Mouse (Mus musculus): ENCODE data around the gene Grin2a. TPM values are rescaled to one million over a fixed set of nuclear protein-coding genes. Genes with fewer than 3 reads are reported as not detected.

The Grin2a gene
- 0.04 TPM in 1 of 2 replicates, not detected in the other for polyA plus RNA-seq (2012; rRNA removed)

DNA sequence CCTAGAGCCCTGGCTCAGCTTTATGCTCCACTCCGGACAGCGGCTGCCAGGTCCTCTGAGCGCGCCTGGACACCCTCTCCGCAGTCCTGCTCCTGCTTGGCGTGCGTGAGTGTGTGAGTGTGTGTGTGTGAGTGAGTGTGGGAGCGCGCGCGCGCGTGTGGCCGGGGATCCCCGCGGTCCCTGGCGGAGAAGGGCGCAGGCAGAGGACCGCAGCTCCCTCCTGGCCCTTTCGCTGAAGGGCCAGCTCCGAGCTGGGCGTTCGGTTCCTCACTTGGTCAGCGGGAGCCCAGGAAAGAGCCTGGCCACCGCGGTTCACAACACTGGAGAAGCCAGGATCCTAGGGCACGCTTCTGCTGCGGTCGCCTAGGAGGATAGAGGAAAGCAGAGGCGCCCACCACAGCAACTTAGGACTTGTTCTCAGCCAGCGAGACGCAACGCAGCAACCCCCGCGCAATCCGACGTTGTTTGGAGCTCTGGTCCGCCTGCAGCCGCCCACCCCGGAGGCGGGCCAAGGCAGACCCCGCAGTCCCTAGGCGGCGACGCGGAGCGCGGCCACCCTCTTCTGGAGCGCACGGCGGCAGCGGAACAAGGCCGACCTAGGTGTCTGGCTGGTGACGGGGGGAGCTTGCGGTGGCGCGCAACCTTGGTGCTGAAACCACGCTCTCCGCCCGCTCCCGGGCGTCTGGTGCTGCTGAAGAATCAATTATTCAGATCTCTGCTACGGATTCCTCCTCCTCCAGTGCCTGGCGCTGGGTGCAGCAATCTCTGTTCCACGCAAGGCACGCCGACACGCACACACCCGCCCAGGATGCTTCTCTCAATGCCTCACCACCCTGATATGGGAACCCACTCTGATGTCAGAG lies at the start of gene Grin2a:
Grin2a (minus strand) TSS at position 610 of the 863 bp plus-strand sequence.
- no peak within 1 kb of the TSS for H3K27ac ChIP-seq (ENCODE audit: insufficient read depth, low read length)
- no peak within 1 kb of the TSS for H3K4me3 ChIP-seq (ENCODE audit: extremely low read depth, insufficient read depth, insufficient read length)
- H3K27me3 ChIP-seq (ENCODE audit: control insufficient read depth, insufficient read depth, low read length) = no peaks in the 10 kb centered on the region
- no peaks in the 10 kb centered on the region for H3K4me1 ChIP-seq (ENCODE audit: control insufficient read depth, insufficient read depth, insufficient read length)
- TF ChIP-seq CTCF (IDR thresholded peaks at IDR 0.05; ENCODE audit: extremely low read depth, insufficient read depth, insufficient read length, insufficient replicate concordance) (no peak), POLR2A (IDR thresholded peaks at IDR 0.05; ENCODE audit: low read depth, low read length) (no peak)
- no peaks in the 10 kb centered on the region for H3K36me3 ChIP-seq (ENCODE audit: control insufficient read depth, insufficient read depth, low read length)
- 6% methylated on average over 69 of the region's 69 CpGs for WGBS
- no peak for DNase-seq (ENCODE audit: low read depth in 1 of 2, low spot score in 2 of 2)

DNA sequence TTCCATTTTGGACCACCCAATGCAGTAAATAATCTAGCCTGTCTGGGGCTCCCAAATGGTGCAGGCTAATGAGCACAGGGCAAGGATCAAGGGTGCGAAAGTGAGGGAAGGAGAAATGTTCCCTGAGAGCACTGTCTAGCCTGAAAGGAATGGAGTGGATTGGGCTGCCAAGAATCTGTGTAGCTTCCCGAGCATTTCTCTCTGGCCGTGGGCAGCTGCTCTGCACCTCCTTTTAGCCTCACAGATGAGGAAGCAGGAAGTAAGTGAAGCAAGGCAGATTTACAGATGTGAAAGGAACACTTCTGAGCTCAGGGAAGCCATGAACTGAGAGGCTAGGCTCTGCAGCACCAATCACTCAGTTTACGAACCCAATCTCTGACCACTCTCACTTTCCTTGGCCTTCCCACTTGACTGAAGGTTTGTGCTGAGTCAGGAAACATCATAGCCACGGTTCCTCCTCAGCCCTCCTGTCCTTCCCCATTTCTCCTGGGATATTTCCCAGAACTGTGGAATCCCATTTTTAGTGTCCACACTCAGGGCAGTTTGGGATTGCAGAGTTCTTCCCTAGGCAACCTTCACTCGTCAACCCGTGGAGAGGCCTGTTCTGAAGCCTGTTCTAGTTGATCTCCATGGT lies 40.3 kb upstream of the Grin2a start:
- Histone ChIP-seq H3K27me3 (ENCODE audit: control insufficient read depth, insufficient read depth, low read length) (no peaks in the 10 kb centered on the region), H3K27ac (ENCODE audit: insufficient read depth, low read length) (no peak overlapping the region), H3K36me3 (ENCODE audit: control insufficient read depth, insufficient read depth, low read length) (no peaks in the 10 kb centered on the region), H3K4me3 (ENCODE audit: extremely low read depth, insufficient read depth, insufficient read length) (no peak overlapping the region), H3K4me1 (ENCODE audit: control insufficient read depth, insufficient read depth, insufficient read length) (no peaks in the 10 kb centered on the region)
- no peak for DNase-seq (ENCODE audit: low read depth in 1 of 2, low spot score in 2 of 2)
- TF ChIP-seq CTCF (IDR thresholded peaks at IDR 0.05; ENCODE audit: extremely low read depth, insufficient read depth, insufficient read length, insufficient replicate concordance) (no peak), POLR2A (IDR thresholded peaks at IDR 0.05; ENCODE audit: low read depth, low read length) (no peak)
- WGBS = 65% methylated on average over 7 of the region's 7 CpGs

DNA sequence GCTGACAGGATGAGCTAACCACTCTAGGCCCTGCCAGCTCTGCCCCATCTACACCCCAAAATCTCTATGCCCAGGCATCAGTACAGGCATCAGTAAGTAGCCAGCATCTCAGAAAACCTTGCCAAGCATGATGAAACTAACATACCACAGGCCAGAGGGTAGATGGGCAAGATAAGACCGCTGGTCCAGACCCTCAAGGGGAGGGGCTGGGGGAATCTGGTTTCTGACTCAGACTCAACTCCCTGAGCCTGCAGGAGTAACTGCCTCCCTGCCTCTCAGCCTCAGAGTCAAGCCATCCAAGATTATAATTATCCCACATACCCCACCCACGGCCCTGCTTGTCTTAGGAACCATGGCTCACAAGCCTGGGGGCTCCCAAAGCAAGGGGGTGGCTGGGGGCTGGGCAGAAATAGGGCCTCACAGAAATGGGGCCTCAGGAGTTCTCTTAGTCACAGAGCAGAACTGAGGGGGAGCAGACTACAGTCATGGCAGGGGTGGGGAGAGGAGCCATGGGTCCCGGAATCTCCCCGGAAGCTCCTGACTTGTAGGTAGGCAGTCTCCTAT lies 38.1 kb upstream of the Grin2a start:
- DNase-seq (ENCODE audit: low read depth in 1 of 2, low spot score in 2 of 2) = no peak
- H3K4me1 ChIP-seq (ENCODE audit: control insufficient read depth, insufficient read depth, insufficient read length) = no peaks in the 10 kb centered on the region
- no peaks in the 10 kb centered on the region for H3K36me3 ChIP-seq (ENCODE audit: control insufficient read depth, insufficient read depth, low read length)
- no peak overlapping the region for H3K4me3 ChIP-seq (ENCODE audit: extremely low read depth, insufficient read depth, insufficient read length)
- H3K27ac ChIP-seq (ENCODE audit: insufficient read depth, low read length) = no peak overlapping the region
- no peaks in the 10 kb centered on the region for H3K27me3 ChIP-seq (ENCODE audit: control insufficient read depth, insufficient read depth, low read length)
- WGBS = 79% methylated on average over 4 of the region's 4 CpGs
- TF ChIP-seq CTCF (IDR thresholded peaks at IDR 0.05; ENCODE audit: extremely low read depth, insufficient read depth, insufficient read length, insufficient replicate concordance) (no peak), POLR2A (IDR thresholded peaks at IDR 0.05; ENCODE audit: low read depth, low read length) (no peak)

DNA sequence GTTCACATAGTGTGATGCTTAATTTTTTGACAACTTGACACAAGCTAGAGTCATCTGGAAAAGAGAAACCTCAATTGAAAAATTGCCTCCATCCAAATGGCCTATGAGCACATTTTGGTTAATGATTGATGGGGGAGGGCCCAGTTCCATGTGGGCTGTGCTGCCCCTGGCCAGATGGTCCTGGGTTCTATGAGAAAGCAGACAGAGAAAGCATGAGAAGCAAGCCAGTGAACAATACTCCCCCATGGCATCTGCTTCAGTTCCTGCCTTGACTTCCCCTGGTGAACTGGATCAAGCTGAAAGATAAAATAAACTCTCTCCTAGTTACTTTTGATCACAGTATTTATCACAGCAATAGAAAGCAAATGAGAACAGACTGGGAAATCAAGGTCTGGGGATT lies 36.5 kb upstream of the Grin2a start:
- no peak for DNase-seq (ENCODE audit: low read depth in 1 of 2, low spot score in 2 of 2)
- TF ChIP-seq POLR2A (IDR thresholded peaks at IDR 0.05; ENCODE audit: low read depth, low read length) = no peak
- TF ChIP-seq CTCF (IDR thresholded peaks at IDR 0.05; ENCODE audit: extremely low read depth, insufficient read depth, insufficient read length, insufficient replicate concordance) = no peak
- no peak overlapping the region for H3K4me3 ChIP-seq (ENCODE audit: extremely low read depth, insufficient read depth, insufficient read length)
- H3K36me3 ChIP-seq (ENCODE audit: control insufficient read depth, insufficient read depth, low read length) = no peaks in the 10 kb centered on the region
- no peaks in the 10 kb centered on the region for H3K4me1 ChIP-seq (ENCODE audit: control insufficient read depth, insufficient read depth, insufficient read length)
- H3K27ac ChIP-seq (ENCODE audit: insufficient read depth, low read length) = no peak overlapping the region
- no peaks in the 10 kb centered on the region for H3K27me3 ChIP-seq (ENCODE audit: control insufficient read depth, insufficient read depth, low read length)

DNA sequence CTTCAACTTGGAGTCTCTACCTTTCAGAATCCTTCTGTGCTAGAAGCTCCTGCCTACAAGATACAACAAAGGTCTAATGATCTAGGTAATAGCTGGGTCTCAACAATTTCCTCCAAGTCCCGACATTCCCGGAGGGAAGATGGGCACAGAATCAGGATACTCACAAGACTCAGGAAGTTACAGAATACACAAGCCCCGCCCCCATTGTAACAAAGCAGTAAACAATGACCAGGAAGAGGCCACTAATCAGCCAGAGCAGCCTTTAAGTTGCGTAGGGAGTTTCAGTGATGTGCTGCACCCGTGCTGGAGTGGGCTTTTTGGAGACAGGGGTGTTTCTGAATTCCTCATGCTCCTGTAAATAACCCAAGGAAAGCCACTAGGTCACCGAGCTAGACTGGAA lies 31.4 kb upstream of the Grin2a start:
- 58% methylated on average over 6 of the region's 6 CpGs for WGBS
- H3K36me3 ChIP-seq (ENCODE audit: control insufficient read depth, insufficient read depth, low read length) = no peaks in the 10 kb centered on the region
- no peaks in the 10 kb centered on the region for H3K27me3 ChIP-seq (ENCODE audit: control insufficient read depth, insufficient read depth, low read length)
- no peak overlapping the region for H3K4me3 ChIP-seq (ENCODE audit: extremely low read depth, insufficient read depth, insufficient read length)
- DNase-seq (ENCODE audit: low read depth in 1 of 2, low spot score in 2 of 2) = no peak
- H3K27ac ChIP-seq (ENCODE audit: insufficient read depth, low read length) = no peak overlapping the region
- H3K4me1 ChIP-seq (ENCODE audit: control insufficient read depth, insufficient read depth, insufficient read length) = no peaks in the 10 kb centered on the region
- TF ChIP-seq POLR2A (IDR thresholded peaks at IDR 0.05; ENCODE audit: low read depth, low read length) (no peak), CTCF (IDR thresholded peaks at IDR 0.05; ENCODE audit: extremely low read depth, insufficient read depth, insufficient read length, insufficient replicate concordance) (no peak)

DNA sequence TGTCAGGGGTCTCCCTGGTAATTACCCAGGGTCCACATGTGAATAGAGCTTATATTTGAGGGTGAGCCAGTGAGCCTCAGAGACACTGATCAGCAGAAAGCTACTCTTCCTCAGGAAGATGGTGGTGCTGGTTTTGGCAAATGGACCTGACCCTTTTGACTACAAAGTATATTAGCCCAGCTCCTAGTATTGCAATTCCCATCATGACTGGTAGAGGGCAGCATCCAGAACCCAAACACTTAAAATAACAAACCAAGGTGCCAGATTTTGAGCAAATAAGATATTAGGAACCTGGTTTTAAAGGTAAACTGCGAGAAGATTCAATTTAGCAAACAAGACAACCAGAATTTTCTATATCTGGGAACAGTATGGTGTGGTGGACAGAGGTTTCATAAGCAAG lies 14.4 kb upstream of the Grin2a start:
- Histone ChIP-seq H3K4me1 (ENCODE audit: control insufficient read depth, insufficient read depth, insufficient read length) (no peaks in the 10 kb centered on the region), H3K36me3 (ENCODE audit: control insufficient read depth, insufficient read depth, low read length) (no peaks in the 10 kb centered on the region), H3K4me3 (ENCODE audit: extremely low read depth, insufficient read depth, insufficient read length) (no peak overlapping the region), H3K27me3 (ENCODE audit: control insufficient read depth, insufficient read depth, low read length) (no peaks in the 10 kb centered on the region), H3K27ac (ENCODE audit: insufficient read depth, low read length) (no peak overlapping the region)
- TF ChIP-seq POLR2A (IDR thresholded peaks at IDR 0.05; ENCODE audit: low read depth, low read length) = no peak
- no peak for TF ChIP-seq CTCF (IDR thresholded peaks at IDR 0.05; ENCODE audit: extremely low read depth, insufficient read depth, insufficient read length, insufficient replicate concordance)
- no peak for DNase-seq (ENCODE audit: low read depth in 1 of 2, low spot score in 2 of 2)
- WGBS = 59% methylated on average over 1 of the region's 1 CpGs
